Mouse (Mus musculus): ENCODE measurements around the gene Mdga1.

Gene Mdga1

GRCm38 (mm10) chr17:29979841-29980240, 10.0 kb upstream of the Mdga1 start:
- DNase-seq, result no peak

- peak; percentile 27 to 57 for DNase-seq
Observed at GRCm38 (mm10) chr17:29979020-29979419, 9.1 kb upstream of the Mdga1 start.

- DNase-seq, result peak; percentile 85 to 86
Observed at GRCm38 (mm10) chr17:29975731-29976130, 5.8 kb upstream of the Mdga1 start.

- no peak for DNase-seq
Observed at GRCm38 (mm10) chr17:29973226-29973625, 3.3 kb upstream of the Mdga1 start.

- DNase-seq, result peak; percentile 28 to 54
Observed at GRCm38 (mm10) chr17:29971761-29972432, 2.0 kb upstream of the Mdga1 start.

GRCm38 (mm10) chr17:29965506-29965905, 4.4 kb downstream of the Mdga1 start:
- no peak for DNase-seq

- peak; percentile 21 to 48 for DNase-seq
Observed at GRCm38 (mm10) chr17:29963730-29964259, 6.1 kb downstream of the Mdga1 start.

GRCm38 (mm10) chr17:29955880-29956279, 14.0 kb downstream of the Mdga1 start:
- DNase-seq, result no peak

GRCm38 (mm10) chr17:29954316-29954715, 15.6 kb downstream of the Mdga1 start:
- no peak for DNase-seq

- no peak for DNase-seq
Observed at GRCm38 (mm10) chr17:29951100-29951499, 18.8 kb downstream of the Mdga1 start.

- DNase-seq, result no peak
Observed at GRCm38 (mm10) chr17:29950574-29950973, 19.3 kb downstream of the Mdga1 start.

GRCm38 (mm10) chr17:29947271-29947714, 22.6 kb downstream of the Mdga1 start:
- DNase-seq, result peak in 1 of 2 experiments; percentile 55

- DNase-seq, result no peak
Observed at GRCm38 (mm10) chr17:29944376-29944775, 25.5 kb downstream of the Mdga1 start.

GRCm38 (mm10) chr17:29939011-29939410, 30.9 kb downstream of the Mdga1 start:
- no peak for DNase-seq

- no peak for DNase-seq
Observed at GRCm38 (mm10) chr17:29937350-29937781, 32.5 kb downstream of the Mdga1 start.

- DNase-seq, result no peak
Observed at GRCm38 (mm10) chr17:29934133-29934851, 35.6 kb downstream of the Mdga1 start.

- DNase-seq, result no peak
Observed at GRCm38 (mm10) chr17:29932753-29933152, 37.1 kb downstream of the Mdga1 start.

- no peak for DNase-seq
Observed at GRCm38 (mm10) chr17:29931224-29931945, 38.5 kb downstream of the Mdga1 start.

GRCm38 (mm10) chr17:29928751-29929237, 41.1 kb downstream of the Mdga1 start:
- DNase-seq, result peak; percentile 73 to 84

GRCm38 (mm10) chr17:29925608-29926606, 44.0 kb downstream of the Mdga1 start:
- DNase-seq, result no peak

- no peak for DNase-seq
Observed at GRCm38 (mm10) chr17:29920089-29920488, 49.8 kb downstream of the Mdga1 start.

- DNase-seq, result no peak
Observed at GRCm38 (mm10) chr17:29919552-29919920, 50.4 kb downstream of the Mdga1 start.
